Mouse (Mus musculus): Measurements from ENCODE around the gene Etfa.

Etfa gene

GRCm38 (mm10) chr9:55512027-55512543, at the start of gene Etfa:
Gene Etfa (minus strand): TSS chr9:55512243.
- in situ Hi-C loops (cut with MseI, MboI): no loop called here

- in situ Hi-C loops (cut with MseI, MboI): no loop called here
These were observed 48.9 kb upstream of the Etfa start for GRCm38 (mm10) chr9:55560960-55561359.

GRCm38 (mm10) chr9:55554986-55555385, 42.9 kb upstream of the Etfa start:
- in situ Hi-C loops (cut with MseI, MboI): no loop called here

- in situ Hi-C loops (cut with MseI, MboI): no loop called here
These were observed 37.4 kb upstream of the Etfa start for GRCm38 (mm10) chr9:55549302-55549890.

GRCm38 (mm10) chr9:55548871-55549270, 36.8 kb upstream of the Etfa start:
- in situ Hi-C loops (cut with MseI, MboI): no loop called here

- in situ Hi-C loops (cut with MseI, MboI): no loop called here
These were observed 34.4 kb upstream of the Etfa start for GRCm38 (mm10) chr9:55546176-55547010.

GRCm38 (mm10) chr9:55545556-55546175, 33.6 kb upstream of the Etfa start:
- in situ Hi-C loops (cut with MseI, MboI): no loop called here

GRCm38 (mm10) chr9:55544861-55545555, 33.0 kb upstream of the Etfa start:
- in situ Hi-C loops (cut with MseI, MboI): no loop called here

GRCm38 (mm10) chr9:55543703-55544401, 31.8 kb upstream of the Etfa start:
- in situ Hi-C loops (cut with MseI, MboI): no loop called here

GRCm38 (mm10) chr9:55543336-55543702, 31.3 kb upstream of the Etfa start:
- in situ Hi-C loops (cut with MseI, MboI): no loop called here

GRCm38 (mm10) chr9:55542366-55543325, 30.6 kb upstream of the Etfa start:
- in situ Hi-C loops (cut with MseI, MboI): no loop called here

GRCm38 (mm10) chr9:55541681-55542365, 29.8 kb upstream of the Etfa start:
- in situ Hi-C loops (cut with MseI, MboI): no loop called here

GRCm38 (mm10) chr9:55540888-55541287, 28.8 kb upstream of the Etfa start:
- in situ Hi-C loops (cut with MseI, MboI): no loop called here

- in situ Hi-C loops (cut with MseI, MboI): no loop called here
These were observed 28.3 kb upstream of the Etfa start for GRCm38 (mm10) chr9:55540391-55540770.

- in situ Hi-C loops (cut with MseI, MboI): no loop called here
These were observed 27.8 kb upstream of the Etfa start for GRCm38 (mm10) chr9:55539661-55540390.

GRCm38 (mm10) chr9:55539006-55539405, 27.0 kb upstream of the Etfa start:
- in situ Hi-C loops (cut with MseI, MboI): no loop called here

GRCm38 (mm10) chr9:55538377-55538776, 26.3 kb upstream of the Etfa start, which contains the start of gene Isl2:
Gene Isl2 (plus strand): TSS chr9:55538672.
- in situ Hi-C loops (cut with MseI, MboI): no loop called here

- in situ Hi-C loops (cut with MseI, MboI): no loop called here
These were observed 23.9 kb upstream of the Etfa start for GRCm38 (mm10) chr9:55535907-55536306.

GRCm38 (mm10) chr9:55525716-55526115, 13.7 kb upstream of the Etfa start:
- in situ Hi-C loops (cut with MseI, MboI): loop anchor here (5.0 to 10.0 kb wide), 2 partner anchors 98 to 101 kb away; no protein-coding TSS in a partner anchor

Data from mouse trophoblast stem cell (cell line).